Mouse (Mus musculus) megakaryocyte, embryonic 14.5 days (primary cell): ENCODE measurements around the gene Rad51b.

Source experiments
- FLI1 ChIP-seq: IDR thresholded peaks from 2 replicates; pipeline ENCODE4 v1.6.1; 2012; ENCODE audit warnings: low read length, inconsistent platforms, mixed read lengths
- GATA1 ChIP-seq: IDR thresholded peaks from 3 replicates; pipeline ENCODE4 v1.6.1; 2012; ENCODE audit warnings: mixed read lengths, low read length, inconsistent platforms, borderline replicate concordance

DNA sequence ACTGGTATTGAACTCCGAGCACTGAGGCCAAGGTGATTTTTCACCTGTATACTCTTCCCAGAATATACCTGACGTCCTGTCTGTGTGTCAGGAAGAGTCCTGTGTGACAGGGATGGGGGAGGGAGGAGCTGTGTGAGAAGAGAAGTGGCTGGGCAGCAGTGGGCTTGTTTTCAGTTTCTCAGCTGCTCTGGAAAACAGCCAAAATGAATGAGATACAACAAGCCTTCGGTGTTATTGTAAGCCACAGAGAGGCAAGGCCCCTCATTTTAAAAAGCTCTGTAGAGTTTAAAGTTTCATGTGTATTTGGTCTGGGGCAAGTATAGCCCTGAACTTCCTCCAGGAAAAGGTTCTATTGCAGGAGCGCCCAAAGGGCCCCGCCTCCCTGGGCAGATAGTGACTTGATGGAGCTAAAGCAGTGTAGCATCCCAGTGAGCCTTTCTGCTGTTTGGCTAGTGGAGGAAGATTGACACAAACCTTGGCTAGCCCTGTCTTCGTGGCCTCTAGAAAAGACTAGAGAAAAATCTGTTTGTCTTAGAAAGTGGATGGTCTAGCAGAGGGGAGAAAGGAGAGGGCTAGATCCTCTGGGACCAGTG lies 313.5 kb downstream of the Rad51b start:
- no peak for TF ChIP-seq GATA1
- TF ChIP-seq FLI1: no peak
